Mouse (Mus musculus) G1E (cell line): Measurements from ENCODE around the gene Snap23. TPM values are rescaled to one million over a fixed set of nuclear protein-coding genes. Genes with fewer than 3 reads are reported as not detected.

Source experiments
- ATAC-seq: 2 replicates; pipeline ENCODE4 v1.8.0; 2016; ENCODE audit warnings: mild to moderate bottlenecking; ENCODE audit not compliant: insufficient number of reproducible peaks, poor library complexity, low FRiP score, severe bottlenecking; ENCODE audit errors: extremely low read depth
- DNase-seq: peaks from one replicate; pipeline ENCODE4 v3.0.0; 2012; ENCODE audit warnings: low spot score
- H3K27me3 ChIP-seq: 2 replicates; pipeline ENCODE4 v1.6.1; 2012; ENCODE audit warnings: mild to moderate bottlenecking, low read length, inconsistent platforms; ENCODE audit not compliant: insufficient read depth
- H3K36me3 ChIP-seq: replicated peaks from 2 replicates; pipeline ENCODE3; 2012; ENCODE audit warnings: mild to moderate bottlenecking, inconsistent platforms
- H3K4me1 ChIP-seq: 2 replicates; pipeline ENCODE4 v1.6.1; 2012; ENCODE audit warnings: low read depth, low read length, inconsistent platforms, mixed read lengths; ENCODE audit not compliant: insufficient read depth
- H3K4me3 ChIP-seq: 2 replicates; pipeline ENCODE4 v1.5.1; 2012; ENCODE audit warnings: low read depth, mild to moderate bottlenecking, inconsistent platforms, low read length, moderate library complexity, mixed read lengths
- H3K9me3 ChIP-seq: replicated peaks from 2 replicates; pipeline ENCODE4 v1.6.1; 2012; ENCODE audit warnings: inconsistent platforms
- CTCF ChIP-seq: IDR thresholded peaks from 2 replicates; pipeline ENCODE4 v1.5.1; 2012; ENCODE audit warnings: low read depth, low read length, inconsistent platforms, mixed read lengths
- GATA1 ChIP-seq: IDR thresholded peaks from 2 replicates; pipeline ENCODE4 v1.6.1; 2012; ENCODE audit warnings: borderline replicate concordance, low read length, inconsistent platforms, mixed read lengths
- GATA2 ChIP-seq: IDR thresholded peaks from 2 replicates; pipeline ENCODE4 v1.6.1; 2012; ENCODE audit warnings: low read depth, low read length, inconsistent platforms, borderline replicate concordance
- POLR2AphosphoS5 ChIP-seq: IDR thresholded peaks from 2 replicates; pipeline ENCODE4 v1.6.1; 2012; ENCODE audit warnings: low read depth, low read length, inconsistent platforms; ENCODE audit not compliant: insufficient replicate concordance
- TAL1 ChIP-seq: conservative IDR thresholded peaks from 2 replicates; pipeline ENCODE4 v1.6.1; 2012; ENCODE audit warnings: low read depth, low read length, inconsistent platforms, mixed read lengths
- polyA plus RNA-seq: library from polyadenylated mRNA; stranded (reverse); fragments of >175 nt; gene quantifications from 2 replicates; pipeline ENCODE4 v1.2.3, GENCODE M21; 2012
- total RNA-seq, 2 experiments: library from RNA; stranded (forward) in 1 of 2; stranded (reverse) in 1 of 2; fragments of 200-1000 nt in 1 of 2; fragments of >200 nt in 1 of 2; fragmentation: Nextera tagmentation in 1 of 2; gene quantifications; 2 replicates each; pipeline ENCODE4 v1.2.3; 2014 to 2017

Gene Snap23
- total RNA-seq (2014; fragmentation: Nextera tagmentation): 242 and 301 TPM in 2 replicates
- total RNA-seq (2017): 253 and 328 TPM in 2 replicates
- 20.5 and 21.7 TPM in 2 replicates for polyA plus RNA-seq

DNA sequence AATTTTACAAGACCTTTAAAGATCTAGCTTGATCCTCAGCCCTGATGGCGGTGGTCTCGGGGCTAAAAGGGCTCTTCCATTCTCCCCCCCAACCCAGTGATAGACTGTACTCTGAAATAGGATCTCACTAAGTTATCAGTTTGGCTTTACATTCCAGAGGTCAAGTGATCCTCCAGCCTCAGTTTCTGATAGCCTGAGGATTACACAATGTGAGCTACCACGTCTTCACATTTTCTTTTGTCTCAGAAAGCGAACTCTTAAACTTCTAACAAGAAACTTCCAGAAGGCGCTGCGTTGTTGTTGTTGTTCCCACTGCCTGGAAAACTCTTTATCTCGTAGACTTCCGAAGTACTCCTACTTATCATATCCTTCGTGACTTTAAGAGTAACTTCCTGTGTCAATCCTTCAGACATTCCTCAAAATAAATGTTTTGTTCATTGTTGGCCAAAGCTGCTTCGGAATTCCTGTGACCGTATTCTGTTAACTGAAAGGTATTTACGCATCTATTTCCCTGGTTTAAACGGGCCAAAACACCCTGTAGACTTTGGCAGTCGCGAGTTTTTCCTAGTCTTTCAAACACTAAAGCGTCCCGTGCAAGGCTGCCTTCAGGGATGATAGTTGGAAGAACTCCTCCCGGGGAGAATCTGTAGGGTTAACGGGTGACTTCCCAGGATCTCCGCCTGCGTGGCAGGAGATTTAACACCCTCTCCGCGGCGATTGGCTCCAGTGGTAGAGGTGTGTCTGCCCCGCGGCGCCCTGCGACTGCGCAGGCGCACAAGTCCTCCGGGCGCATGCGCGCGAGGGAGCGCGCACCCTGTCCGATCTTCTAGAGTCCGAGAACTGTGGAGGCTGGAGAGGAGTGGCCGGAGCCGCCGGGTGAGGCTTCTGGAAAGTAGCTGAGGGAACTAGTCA, at the start of gene Snap23:
Gene Snap23 (plus strand): TSS at position 786 of the 912 bp plus-strand sequence.
- ATAC-seq (peak; percentile 43; the same call in 1 of the 2 replicates), DNase-seq (peak; percentile 83)
- no peak for TF ChIP-seq CTCF
- TF ChIP-seq GATA1: no peak
- TF ChIP-seq TAL1: no peak
- no peak for TF ChIP-seq POLR2AphosphoS5
- no peak for TF ChIP-seq GATA2
- peak within 1 kb of the TSS; percentile 89 for H3K4me3 ChIP-seq
- no peaks in the 10 kb centered on the region for H3K9me3 ChIP-seq
- H3K4me1 ChIP-seq: peaks cover 59% of the 10 kb centered on the region
- no peaks in the 10 kb centered on the region for H3K27me3 ChIP-seq
- H3K36me3 ChIP-seq: peaks cover 14% of the 10 kb centered on the region

DNA sequence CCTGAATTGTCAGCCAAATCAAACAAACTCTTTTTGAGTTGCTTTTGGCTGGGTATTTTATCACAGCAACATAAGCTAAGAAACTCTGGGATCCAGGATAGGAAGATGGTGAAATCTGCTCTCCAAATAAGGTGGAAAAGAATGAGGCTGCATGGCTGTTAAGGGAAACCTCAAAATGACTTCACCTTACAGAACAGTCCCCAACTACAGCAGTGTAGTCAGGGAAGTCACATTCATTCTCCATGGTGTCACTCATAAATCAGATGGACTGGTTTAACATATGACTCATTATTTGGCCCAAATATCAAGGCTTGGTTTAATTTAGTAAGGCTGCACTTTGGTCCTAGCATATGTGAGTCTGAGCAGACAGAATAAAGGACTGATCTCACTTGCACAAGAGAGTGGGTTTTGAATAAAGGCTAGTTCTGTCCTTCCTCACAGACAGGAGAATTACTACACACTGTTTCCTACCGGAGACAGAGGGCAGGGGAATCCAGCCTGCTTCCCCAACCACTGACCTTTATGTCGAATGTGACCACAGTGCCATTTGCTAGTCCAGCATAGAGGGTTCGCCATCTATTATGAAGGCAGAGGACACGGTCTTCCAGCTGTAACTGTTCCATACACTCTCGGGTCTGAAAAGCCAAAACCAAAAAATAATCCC, 48.8 kb upstream of the Snap23 start:
- H3K4me3 ChIP-seq: no peak overlapping the region
- H3K36me3 ChIP-seq: peaks cover 92% of the 10 kb centered on the region
- no peak for TF ChIP-seq GATA1
- no peak for TF ChIP-seq CTCF
- no peak for TF ChIP-seq TAL1
- DNase-seq: no peak
- H3K27me3 ChIP-seq: no peaks in the 10 kb centered on the region
- no peak for ATAC-seq
- H3K9me3 ChIP-seq: no peaks in the 10 kb centered on the region
- H3K4me1 ChIP-seq: no peaks in the 10 kb centered on the region

DNA sequence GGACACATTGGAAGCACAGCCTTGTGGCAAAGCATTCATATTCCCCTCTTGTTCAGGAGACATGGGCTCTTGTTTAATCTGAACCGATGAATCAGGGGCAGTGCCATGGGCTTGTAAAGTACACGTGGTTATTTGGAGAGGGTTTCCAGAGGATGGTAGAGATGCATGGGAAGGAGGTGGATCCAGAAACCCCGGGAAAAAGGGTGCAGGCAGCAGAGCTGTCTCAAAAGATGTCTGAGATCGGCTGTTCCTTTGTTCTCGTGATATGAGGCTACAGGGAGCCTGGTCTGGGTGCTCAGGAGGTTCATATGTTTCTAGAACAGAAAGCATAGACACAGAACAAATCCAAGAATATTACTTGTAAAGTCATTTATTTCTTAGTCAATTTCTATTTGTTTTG, 40.7 kb upstream of the Snap23 start:
- Histone ChIP-seq H3K4me1 (peaks cover 7% of the 10 kb centered on the region), H3K27me3 (no peaks in the 10 kb centered on the region), H3K9me3 (no peaks in the 10 kb centered on the region), H3K4me3 (no peak overlapping the region), H3K36me3 (peaks cover 92% of the 10 kb centered on the region)
- TF ChIP-seq CTCF: no peak
- no peak for TF ChIP-seq TAL1
- no peak for TF ChIP-seq GATA1
- TF ChIP-seq GATA2: no peak
- TF ChIP-seq POLR2AphosphoS5: no peak
- no peak for DNase-seq
- no peak for ATAC-seq

DNA sequence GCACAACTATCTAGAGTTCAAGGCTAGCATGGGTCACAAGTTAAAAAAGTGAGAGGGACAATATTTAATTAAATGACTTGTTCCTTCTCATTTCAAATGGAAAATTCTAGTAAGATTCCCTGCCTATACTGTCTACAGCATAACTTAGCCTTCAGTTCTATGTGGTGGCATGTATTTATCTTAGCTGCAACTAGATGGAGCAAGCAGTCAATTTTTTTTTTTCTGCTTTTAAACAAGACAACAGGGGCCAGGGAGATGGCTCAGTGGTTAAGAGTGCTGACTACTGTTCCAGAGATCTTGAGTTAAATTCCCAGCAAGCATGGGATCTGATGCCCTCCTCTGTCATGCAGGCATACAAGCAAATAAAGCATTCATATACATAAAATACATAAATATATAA, 37.9 kb upstream of the Snap23 start:
- H3K4me3 ChIP-seq: no peak overlapping the region
- TF ChIP-seq CTCF (no peak), TAL1 (no peak), GATA2 (no peak), GATA1 (no peak), POLR2AphosphoS5 (no peak)
- peaks cover 95% of the 10 kb centered on the region for H3K36me3 ChIP-seq
- H3K4me1 ChIP-seq: peaks cover 8% of the 10 kb centered on the region
- DNase-seq (no peak), ATAC-seq (no peak)
- H3K27me3 ChIP-seq: no peaks in the 10 kb centered on the region
- H3K9me3 ChIP-seq: no peaks in the 10 kb centered on the region

DNA sequence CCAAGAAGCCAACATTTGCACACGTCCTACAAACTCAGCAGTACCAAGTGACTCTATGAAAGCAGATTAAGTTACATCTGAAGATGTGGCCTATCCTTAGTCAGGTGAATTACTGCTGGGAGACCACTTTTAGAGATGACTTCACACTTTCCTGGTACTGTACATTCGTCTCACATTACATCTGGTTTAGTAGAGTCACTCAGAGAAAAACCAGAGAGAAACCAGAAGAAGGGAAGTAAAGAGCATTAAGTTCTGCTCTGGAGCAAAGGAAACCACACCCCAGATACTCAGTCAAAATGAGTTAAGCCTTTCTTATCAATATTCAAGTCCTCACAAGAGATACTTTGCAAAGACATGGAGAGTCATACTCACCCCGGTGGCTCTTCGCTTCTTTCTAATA, 36.2 kb upstream of the Snap23 start:
- TF ChIP-seq POLR2AphosphoS5: no peak
- no peak for TF ChIP-seq CTCF
- TF ChIP-seq GATA2: no peak
- no peak for TF ChIP-seq GATA1
- TF ChIP-seq TAL1: no peak
- ATAC-seq (no peak), DNase-seq (no peak)
- H3K4me1 ChIP-seq: peaks cover 8% of the 10 kb centered on the region
- H3K27me3 ChIP-seq: no peaks in the 10 kb centered on the region
- no peak overlapping the region for H3K4me3 ChIP-seq
- H3K9me3 ChIP-seq: no peaks in the 10 kb centered on the region
- peaks cover 94% of the 10 kb centered on the region for H3K36me3 ChIP-seq

DNA sequence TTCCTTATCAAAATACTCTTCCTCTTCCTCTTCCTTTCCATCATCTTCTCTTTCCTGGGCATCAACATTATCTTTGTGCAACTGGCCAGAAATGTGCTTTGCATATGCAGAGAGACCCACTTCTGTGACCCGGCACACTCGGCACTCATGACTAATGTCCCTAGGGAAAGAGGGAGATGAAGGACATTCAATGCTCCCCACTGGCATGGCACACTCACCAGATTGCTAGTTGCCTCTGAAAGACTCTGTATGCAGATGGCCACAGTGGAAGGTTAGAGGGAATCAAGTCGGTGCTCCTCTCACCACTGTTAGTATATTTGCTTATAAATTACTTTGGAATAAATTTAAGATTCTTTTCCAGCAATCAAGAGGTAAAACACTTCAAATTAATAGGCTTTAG, 28.1 kb upstream of the Snap23 start:
- H3K4me3 ChIP-seq: no peak overlapping the region
- no peaks in the 10 kb centered on the region for H3K9me3 ChIP-seq

More for the DNA sequence above, 28.1 kb upstream of the Snap23 start:
- Histone ChIP-seq H3K36me3 (peaks cover 63% of the 10 kb centered on the region), H3K4me1 (peaks cover 3% of the 10 kb centered on the region; the same call in 1 of the 2 replicates), H3K27me3 (no peaks in the 10 kb centered on the region)
- DNase-seq: no peak
- ATAC-seq: no peak
- TF ChIP-seq GATA1 (no peak), GATA2 (no peak), CTCF (no peak), TAL1 (no peak), POLR2AphosphoS5 (no peak)
